Mouse (Mus musculus) midbrain, embryonic 11.5 days (tissue): Measurements from ENCODE around the gene Rreb1. TPM values are rescaled to one million over a fixed set of nuclear protein-coding genes. Genes with fewer than 3 reads are reported as not detected.

ENCODE experiments used
- ATAC-seq: fragments of 200-750 bp; cut with Nextera tagmentation; 2 replicates; pipeline ENCODE4 v1.8.0; 2017; ENCODE audit warnings: moderate TSS enrichment, moderate library complexity; ENCODE audit not compliant: low FRiP score
- DNase-seq: peaks from one replicate; pipeline ENCODE4 v3.0.0; 2015; ENCODE audit warnings: low spot score; ENCODE audit errors: missing footprints
- H3K27ac ChIP-seq: fragments of 300-500 bp; sonication (generic); 2 replicates; pipeline ENCODE4 v1.5.1; 2014; ENCODE audit warnings: low read depth, low read length
- H3K27me3 ChIP-seq: fragments of 300-500 bp; sonication (generic); 2 replicates; pipeline ENCODE4 v1.6.1; 2014; ENCODE audit warnings: mild to moderate bottlenecking, low read length, moderate library complexity, mixed read lengths; ENCODE audit not compliant: control insufficient read depth, insufficient read depth
- H3K36me3 ChIP-seq: fragments of 300-500 bp; sonication (generic); 2 replicates; pipeline ENCODE4 v1.6.1; 2014; ENCODE audit warnings: mild to moderate bottlenecking, low read length, moderate library complexity, mixed read lengths; ENCODE audit not compliant: control insufficient read depth, insufficient read depth
- H3K4me1 ChIP-seq: fragments of 300-500 bp; sonication (generic); 2 replicates; pipeline ENCODE4 v1.6.1; 2014; ENCODE audit warnings: low read length; ENCODE audit not compliant: control insufficient read depth, insufficient read depth
- H3K4me2 ChIP-seq: fragments of 300-500 bp; sonication (generic); 2 replicates; pipeline ENCODE4 v1.6.1; 2014; ENCODE audit warnings: mild to moderate bottlenecking, moderate library complexity
- H3K4me3 ChIP-seq: fragments of 300-500 bp; sonication (generic); 2 replicates; pipeline ENCODE4 v1.5.1; 2014; ENCODE audit warnings: low read depth, low read length
- H3K9ac ChIP-seq: fragments of 300-500 bp; sonication (generic); 2 replicates; pipeline ENCODE4 v1.6.1; 2014; ENCODE audit warnings: low read length
- H3K9me3 ChIP-seq: fragments of 300-500 bp; sonication (generic); 2 replicates; pipeline ENCODE4 v1.6.1; 2016; ENCODE audit warnings: low read length; ENCODE audit not compliant: control insufficient read depth
- WGBS: fragments of 180-500 bp; shearing (Covaris S2); extraction: QIAGEN DNeasy Blood & Tissue Kit; methylation state at CpG from one replicate; pipeline ENCODE4 v1.1.7; 2014; 5-methylcytosine and 5-hydroxymethylcytosine counted together
- polyA plus RNA-seq: library from polyadenylated mRNA; unstranded; fragments of >200 nt; fragmentation: Nextera tagmentation; extraction: Ambion mirVana; gene quantifications from 2 replicates; pipeline ENCODE4 v1.2.1, GENCODE M21; 2014

The Rreb1 gene
- polyA plus RNA-seq, 1 experiment from 2014 or later = 5.5 TPM

DNA sequence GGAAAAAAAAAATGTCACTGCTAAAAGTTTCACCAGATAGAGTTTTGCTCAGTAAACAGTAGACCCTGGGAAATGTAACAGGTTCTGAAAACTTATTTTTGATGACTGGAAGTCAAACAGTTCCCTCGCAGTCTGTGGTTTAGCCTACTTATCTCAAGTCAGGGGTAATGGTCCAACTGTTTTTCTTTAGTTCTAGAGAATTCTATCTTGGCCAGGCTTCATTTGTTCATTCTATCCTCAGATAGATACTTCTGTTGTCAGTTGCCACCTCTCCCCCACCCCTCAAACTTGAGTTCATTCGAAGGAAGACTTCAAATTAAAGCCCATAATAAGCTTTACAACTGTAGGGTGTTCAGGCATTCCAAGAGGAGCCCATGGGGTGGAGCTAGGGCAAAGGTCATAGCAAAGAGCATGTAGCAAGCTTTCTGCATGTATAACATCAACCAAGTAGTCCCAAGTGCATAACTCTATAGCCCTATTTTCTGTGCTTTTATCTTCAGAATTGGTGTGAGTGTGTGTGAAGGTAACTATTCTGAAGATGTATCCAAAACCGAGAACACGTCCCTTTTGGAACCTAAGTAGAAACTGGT is 46.2 kb downstream of the Rreb1 start:
- WGBS = 34% methylated on average over 4 of the region's 4 CpGs
- no peak overlapping the region for H3K9ac ChIP-seq
- DNase-seq (peak; percentile 74), ATAC-seq (no peak)
- H3K27me3 ChIP-seq = peaks cover 15% of the 10 kb centered on the region
- no peak overlapping the region for H3K4me3 ChIP-seq
- no peaks in the 10 kb centered on the region for H3K9me3 ChIP-seq
- H3K4me2 ChIP-seq = no peak overlapping the region
- no peaks in the 10 kb centered on the region for H3K36me3 ChIP-seq
- peaks cover 18% of the 10 kb centered on the region for H3K4me1 ChIP-seq
- H3K27ac ChIP-seq = no peak overlapping the region

DNA sequence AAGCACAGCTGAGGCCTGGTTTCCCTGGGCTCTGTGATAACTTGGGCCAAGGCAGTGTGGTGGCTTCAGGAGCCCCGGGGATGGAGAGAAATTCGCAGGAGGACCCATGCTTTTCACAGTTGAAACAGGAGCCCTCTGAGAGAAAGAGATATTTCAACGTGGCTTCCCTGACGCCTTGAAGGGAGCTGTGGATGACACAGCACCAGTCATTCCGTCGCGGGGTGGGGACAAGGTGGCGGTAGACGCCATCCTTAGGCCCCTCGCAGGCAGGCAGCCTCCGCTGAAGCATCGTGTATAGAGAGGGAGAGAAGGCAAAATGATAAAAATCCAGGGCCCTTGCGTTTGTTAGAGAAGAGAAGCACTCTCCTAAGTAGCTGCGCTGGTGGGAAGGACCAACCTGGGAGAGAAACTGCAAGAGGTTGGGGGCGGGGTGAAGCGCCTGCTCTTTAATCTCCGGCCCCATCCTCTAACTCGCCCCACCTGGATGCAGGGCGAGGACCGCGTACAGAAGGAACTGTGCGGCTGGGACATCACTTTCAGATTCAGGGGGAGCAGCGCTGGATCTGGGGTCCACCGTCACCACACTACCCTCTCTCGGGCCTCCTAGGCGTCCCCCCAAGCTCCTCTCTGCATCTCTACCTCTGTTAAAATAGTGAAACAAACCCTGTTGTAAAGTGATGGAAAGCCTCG is 46.9 kb downstream of the Rreb1 start:
- peak overlapping the region; percentile 98 for H3K4me2 ChIP-seq
- no peak for DNase-seq
- peak overlapping the region; percentile 80 for H3K4me3 ChIP-seq
- WGBS = 2% methylated on average over 27 of the region's 27 CpGs
- H3K27ac ChIP-seq = no peak overlapping the region
- H3K4me1 ChIP-seq = peaks cover 18% of the 10 kb centered on the region
- H3K9ac ChIP-seq = peak overlapping the region; percentile 76
- H3K36me3 ChIP-seq = no peaks in the 10 kb centered on the region
- no peaks in the 10 kb centered on the region for H3K9me3 ChIP-seq
- peaks cover 15% of the 10 kb centered on the region for H3K27me3 ChIP-seq
- peak; percentile 22; the same call in 1 of the 2 replicates for ATAC-seq

DNA sequence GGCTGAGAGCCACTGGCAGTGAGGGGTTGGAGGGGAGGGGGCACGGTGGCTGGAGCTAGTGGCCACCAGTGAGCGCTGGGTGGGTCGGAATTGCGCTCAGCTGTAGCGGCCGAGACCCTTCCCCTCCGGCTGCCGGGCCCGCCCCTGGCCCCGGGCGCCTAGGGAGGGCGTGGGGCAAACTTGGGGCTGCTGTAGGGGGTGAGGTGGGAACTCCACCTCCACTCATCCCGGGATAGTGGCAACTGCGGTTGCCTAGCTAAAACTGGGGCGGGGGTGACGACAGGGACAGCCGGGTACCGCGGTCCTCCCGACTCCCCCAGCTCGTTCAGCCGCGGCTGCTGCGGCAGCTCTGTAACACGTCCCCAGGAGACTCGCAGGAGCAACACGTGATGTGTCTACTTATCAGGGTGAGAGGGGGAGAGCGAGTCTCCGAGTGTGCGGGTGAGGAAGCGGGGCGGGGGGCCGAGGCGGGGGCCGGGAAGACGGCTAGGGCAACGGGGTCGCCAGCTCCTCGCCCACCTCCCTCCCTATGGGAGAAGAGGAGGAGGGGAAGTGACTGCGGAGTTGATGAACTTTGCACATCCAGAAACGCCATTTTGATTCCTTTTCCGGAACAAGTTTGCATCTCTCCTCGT is 47.6 kb downstream of the Rreb1 start:
- no peak overlapping the region for H3K27ac ChIP-seq
- ATAC-seq (peak; percentile 70), DNase-seq (peak; percentile 97)
- 0% methylated on average over 36 of the region's 43 CpGs for WGBS
- H3K9me3 ChIP-seq = no peaks in the 10 kb centered on the region
- peak overlapping the region; percentile 98 for H3K4me2 ChIP-seq
- H3K4me1 ChIP-seq = peaks cover 19% of the 10 kb centered on the region
- peak overlapping the region; percentile 80 for H3K4me3 ChIP-seq
- peaks cover 15% of the 10 kb centered on the region for H3K27me3 ChIP-seq
- H3K9ac ChIP-seq = peak overlapping the region; percentile 76
- no peaks in the 10 kb centered on the region for H3K36me3 ChIP-seq

GRCm38 (mm10) chr13:37826281-37826993 is 48.2 kb downstream of the Rreb1 start:
- ATAC-seq = peak; percentile 57
- Histone ChIP-seq H3K9ac (peak overlapping the region; percentile 76), H3K4me1 (peaks cover 24% of the 10 kb centered on the region), H3K4me3 (peak overlapping the region; percentile 80), H3K4me2 (peak overlapping the region; percentile 98), H3K9me3 (no peaks in the 10 kb centered on the region), H3K27ac (no peak overlapping the region; the same call in 1 of the 2 replicates), H3K36me3 (no peaks in the 10 kb centered on the region), H3K27me3 (peaks cover 18% of the 10 kb centered on the region)
- peak; percentile 96 for DNase-seq
- WGBS = under 1% methylated on average over 59 of the region's 65 CpGs

DNA sequence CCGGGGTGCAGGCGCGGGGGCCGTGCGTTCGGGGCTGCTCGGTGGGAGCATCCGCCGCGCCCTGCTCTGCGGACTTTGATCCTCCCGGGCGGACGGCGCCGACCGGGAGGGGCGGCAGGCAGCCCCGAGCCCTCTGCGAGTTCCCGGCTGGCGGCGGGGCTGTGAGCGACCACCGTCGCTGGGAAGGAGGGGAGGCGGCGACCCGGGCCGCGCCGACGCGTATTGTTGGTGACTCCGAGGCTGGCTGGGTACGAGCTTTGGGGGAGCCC is 48.7 kb downstream of the Rreb1 start:
- Histone ChIP-seq H3K36me3 (no peaks in the 10 kb centered on the region), H3K27me3 (peaks cover 20% of the 10 kb centered on the region), H3K4me1 (peaks cover 29% of the 10 kb centered on the region), H3K9ac (peak overlapping the region; percentile 76), H3K4me2 (peak overlapping the region; percentile 98), H3K27ac (no peak overlapping the region; the same call in 1 of the 2 replicates), H3K9me3 (no peaks in the 10 kb centered on the region), H3K4me3 (peak overlapping the region; percentile 80)
- peak; percentile 60; the same call in 1 of the 2 replicates for ATAC-seq
- under 1% methylated on average over 35 of the region's 36 CpGs for WGBS
- no peak for DNase-seq

- peak; percentile 67 for ATAC-seq
- Histone ChIP-seq H3K4me2 (peak overlapping the region; percentile 98), H3K27ac (no peak overlapping the region; the same call in 1 of the 2 replicates), H3K36me3 (no peaks in the 10 kb centered on the region), H3K4me3 (peak overlapping the region; percentile 80), H3K9ac (peak overlapping the region; percentile 76), H3K27me3 (peaks cover 20% of the 10 kb centered on the region), H3K9me3 (no peaks in the 10 kb centered on the region), H3K4me1 (peaks cover 29% of the 10 kb centered on the region)
- under 1% methylated on average over 65 of the region's 69 CpGs for WGBS
- peak; percentile 97 for DNase-seq
Measured at GRCm38 (mm10) chr13:37827263-37827995, 49.2 kb downstream of the Rreb1 start.

- Histone ChIP-seq H3K9me3 (no peaks in the 10 kb centered on the region), H3K4me3 (peak overlapping the region; percentile 80), H3K27me3 (peaks cover 20% of the 10 kb centered on the region), H3K4me2 (peak overlapping the region; percentile 98), H3K36me3 (no peaks in the 10 kb centered on the region), H3K9ac (peak overlapping the region; percentile 76), H3K4me1 (peaks cover 29% of the 10 kb centered on the region), H3K27ac (no peak overlapping the region)
- no peak for ATAC-seq
- WGBS = 3% methylated on average over 13 of the region's 13 CpGs
- peak; percentile 92 for DNase-seq
Measured at GRCm38 (mm10) chr13:37827996-37828579, 49.9 kb downstream of the Rreb1 start.

- Histone ChIP-seq H3K9me3 (no peaks in the 10 kb centered on the region), H3K4me2 (no peak overlapping the region), H3K4me1 (peaks cover 29% of the 10 kb centered on the region), H3K27ac (no peak overlapping the region), H3K4me3 (no peak overlapping the region), H3K9ac (no peak overlapping the region), H3K27me3 (peaks cover 20% of the 10 kb centered on the region), H3K36me3 (no peaks in the 10 kb centered on the region)
- ATAC-seq (no peak), DNase-seq (no peak)
- WGBS = 13% methylated on average over 6 of the region's 6 CpGs
Measured at GRCm38 (mm10) chr13:37828928-37829327, 50.7 kb downstream of the Rreb1 start.
